Mouse (Mus musculus) CH12.LX (cell line): ENCODE results near the gene Nedd4. TPM values are rescaled to one million over a fixed set of nuclear protein-coding genes. Genes with fewer than 3 reads are reported as not detected.

Source experiments
- DNase-seq: peaks from one replicate; pipeline ENCODE4 v3.0.0-alpha.2; 2013; ENCODE audit errors: extremely low read depth
- H3K27ac ChIP-seq: 2 replicates; pipeline ENCODE4 v1.5.1; 2012; ENCODE audit warnings: low read depth, mild to moderate bottlenecking, control low read depth, moderate library complexity; ENCODE audit not compliant: insufficient read depth
- H3K27me3 ChIP-seq: replicated peaks from 2 replicates; pipeline ENCODE3; 2012; ENCODE audit warnings: inconsistent platforms
- H3K36me3 ChIP-seq, 2 experiments: replicated peaks in 1 of 2; 2 replicates each; pipeline versions ENCODE3 to v1.6.1; 2012; ENCODE audit warnings: inconsistent platforms in 1 of 2, low read length in 1 of 2, mild to moderate bottlenecking in 1 of 2, mixed read lengths in 1 of 2, moderate library complexity in 1 of 2; ENCODE audit not compliant: control insufficient read depth in 1 of 2, insufficient read depth in 1 of 2
- H3K4me1 ChIP-seq, 2 experiments: 2 replicates each; pipeline ENCODE4 v1.6.1; 2012; ENCODE audit warnings: inconsistent platforms in 1 of 2, moderate library complexity in 1 of 2; ENCODE audit not compliant: insufficient read depth in 2 of 2, control insufficient read depth in 1 of 2
- H3K4me2 ChIP-seq: 2 replicates; pipeline ENCODE4 v1.6.1; 2012; ENCODE audit warnings: low read depth, mild to moderate bottlenecking, control low read depth; ENCODE audit not compliant: poor library complexity, insufficient read depth, severe bottlenecking
- H3K4me3 ChIP-seq, 3 experiments: fragments of 150-350 bp in 1 of 3; sonication (generic) in 1 of 3; replicated peaks in 1 of 3; 2 replicates each; pipeline versions ENCODE3 to v1.5.1; 2011 to 2012; ENCODE audit warnings: low read depth in 2 of 3, low read length in 2 of 3, mild to moderate bottlenecking in 2 of 3, moderate library complexity in 2 of 3, control low read depth in 1 of 3, improper control_type of control experiment in 1 of 3, inconsistent platforms in 1 of 3, mixed read lengths in 1 of 3; ENCODE audit not compliant: poor library complexity in 1 of 3
- H3K79me2 ChIP-seq: replicated peaks from 2 replicates; pipeline ENCODE4 v1.6.1; 2012; ENCODE audit warnings: mild to moderate bottlenecking, moderate library complexity; ENCODE audit not compliant: control insufficient read depth, poor library complexity, insufficient read depth, severe bottlenecking; ENCODE audit errors: extremely low read depth
- H3K9ac ChIP-seq: 2 replicates; pipeline ENCODE4 v1.6.1; 2012; ENCODE audit warnings: low read depth, mild to moderate bottlenecking, control low read depth, moderate library complexity; ENCODE audit not compliant: insufficient read depth
- H3K9me3 ChIP-seq: replicated peaks from 2 replicates; pipeline ENCODE3; 2012; ENCODE audit warnings: low read length, inconsistent platforms, mixed read lengths
- CTCF ChIP-seq, 2 experiments: IDR thresholded peaks in 1 of 2; conservative IDR thresholded peaks in 1 of 2; 2 replicates each; pipeline ENCODE4 v1.5.1; 2011 to 2012; ENCODE audit warnings: low read depth in 2 of 2, low read length in 2 of 2, improper control_type of control experiment in 1 of 2, inconsistent platforms in 1 of 2, mild to moderate bottlenecking in 1 of 2, moderate library complexity in 1 of 2
- E2F4 ChIP-seq: IDR thresholded peaks from 2 replicates; pipeline ENCODE4 v1.6.1; 2011; ENCODE audit warnings: low read depth, low read length, improper control_type of control experiment; ENCODE audit not compliant: insufficient replicate concordance
- ELF1 ChIP-seq: IDR thresholded peaks from 2 replicates; pipeline ENCODE4 v1.6.1; 2014; ENCODE audit warnings: low read depth, mild to moderate bottlenecking, inconsistent platforms, low read length, improper control_type of control experiment
- EP300 ChIP-seq: IDR thresholded peaks from 2 replicates; pipeline ENCODE4 v1.6.1; 2011; ENCODE audit warnings: low read length, improper control_type of control experiment
- ETS1 ChIP-seq: conservative IDR thresholded peaks from 2 replicates; pipeline ENCODE4 v1.6.1; 2012; ENCODE audit warnings: low read depth, mild to moderate bottlenecking, inconsistent platforms, low read length, improper control_type of control experiment, moderate library complexity
- HCFC1 ChIP-seq: IDR thresholded peaks from 2 replicates; pipeline ENCODE4 v1.6.1; 2012; ENCODE audit warnings: low read depth, mild to moderate bottlenecking, inconsistent platforms, low read length, improper control_type of control experiment
- IRF4 ChIP-seq: IDR thresholded peaks from 2 replicates; pipeline ENCODE4 v1.6.1; 2014; ENCODE audit warnings: low read depth, mild to moderate bottlenecking, inconsistent platforms, low read length, improper control_type of control experiment
- JUND ChIP-seq: conservative IDR thresholded peaks from 2 replicates; pipeline ENCODE4 v1.6.1; 2011; ENCODE audit warnings: low read depth, low read length, improper control_type of control experiment
- MAX ChIP-seq: IDR thresholded peaks from 2 replicates; pipeline ENCODE4 v1.6.1; 2011; ENCODE audit warnings: low read length, improper control_type of control experiment
- MAZ ChIP-seq: IDR thresholded peaks from 2 replicates; pipeline ENCODE4 v1.6.1; 2012; ENCODE audit warnings: low read depth, mild to moderate bottlenecking, inconsistent platforms, low read length, improper control_type of control experiment, moderate library complexity
- MEF2A ChIP-seq: IDR thresholded peaks from 2 replicates; pipeline ENCODE4 v1.6.1; 2014; ENCODE audit warnings: low read depth, mild to moderate bottlenecking, inconsistent platforms, low read length, improper control_type of control experiment, borderline replicate concordance
- MXI1 ChIP-seq: IDR thresholded peaks from 2 replicates; pipeline ENCODE4 v1.6.1; 2011; ENCODE audit warnings: mild to moderate bottlenecking, low read depth, low read length, improper control_type of control experiment
- NELFE ChIP-seq: IDR thresholded peaks from 2 replicates; pipeline ENCODE4 v1.6.1; 2011; ENCODE audit warnings: low read depth, low read length, improper control_type of control experiment
- NRF1 ChIP-seq: IDR thresholded peaks from 2 replicates; pipeline ENCODE4 v1.6.1; 2014; ENCODE audit warnings: low read depth, mild to moderate bottlenecking, inconsistent platforms, low read length, improper control_type of control experiment, moderate library complexity
- PAX5 ChIP-seq: IDR thresholded peaks from 2 replicates; pipeline ENCODE4 v1.6.1; 2012; ENCODE audit warnings: low read length, inconsistent platforms, mixed read lengths
- POLR2A ChIP-seq: IDR thresholded peaks from 2 replicates; pipeline ENCODE4 v1.6.1; 2011; ENCODE audit warnings: low read depth, mild to moderate bottlenecking, improper control_type of control experiment, low read length
- RCOR1 ChIP-seq: conservative IDR thresholded peaks from 2 replicates; pipeline ENCODE4 v1.6.1; 2012; ENCODE audit warnings: low read depth, mild to moderate bottlenecking, inconsistent platforms, low read length, improper control_type of control experiment
- SMC3 ChIP-seq: IDR thresholded peaks from 2 replicates; pipeline ENCODE4 v1.6.1; 2011; ENCODE audit warnings: low read depth, low read length, improper control_type of control experiment
- TBP ChIP-seq: conservative IDR thresholded peaks from 2 replicates; pipeline ENCODE4 v1.6.1; 2011; ENCODE audit warnings: low read depth, low read length, improper control_type of control experiment
- TCF12 ChIP-seq: IDR thresholded peaks from 2 replicates; pipeline ENCODE4 v1.6.1; 2014; ENCODE audit warnings: low read depth, mild to moderate bottlenecking, inconsistent platforms, low read length, improper control_type of control experiment
- UBTF ChIP-seq: IDR thresholded peaks from 2 replicates; pipeline ENCODE4 v1.6.1; 2012; ENCODE audit warnings: low read depth, mild to moderate bottlenecking, inconsistent platforms, low read length, improper control_type of control experiment, moderate library complexity
- USF2 ChIP-seq: conservative IDR thresholded peaks from 2 replicates; pipeline ENCODE4 v1.6.1; 2011; ENCODE audit warnings: low read depth, low read length, improper control_type of control experiment
- ZC3H11A ChIP-seq: IDR thresholded peaks from 2 replicates; pipeline ENCODE4 v1.6.1; 2012; ENCODE audit warnings: low read depth, mild to moderate bottlenecking, inconsistent platforms, low read length, improper control_type of control experiment
- ZKSCAN1 ChIP-seq: IDR thresholded peaks from 2 replicates; pipeline ENCODE4 v1.6.1; 2012; ENCODE audit warnings: low read depth, inconsistent platforms, low read length, improper control_type of control experiment, borderline replicate concordance
- ZMIZ1 ChIP-seq: IDR thresholded peaks from 2 replicates; pipeline ENCODE4 v1.6.1; 2012; ENCODE audit warnings: low read depth, mild to moderate bottlenecking, inconsistent platforms, low read length, improper control_type of control experiment
- ZNF384 ChIP-seq: IDR thresholded peaks from 2 replicates; pipeline ENCODE4 v1.6.1; 2012; ENCODE audit warnings: low read depth, low read length, improper control_type of control experiment, inconsistent platforms
- dilution Hi-C: fragments of 300-500 bp; cut with MboI; formaldehyde crosslinking; loops from 2 replicates; pipeline ENCODE4 v1.14.3; 2020; ENCODE audit warnings: low sequenced_read_pairs; ENCODE audit not compliant: extremely low pct_unique_long_range_greater_than_20kb, extremely low pct_ligation_motif_present
- in situ Hi-C: fragments of 300-500 bp; cut with MboI; formaldehyde crosslinking; loops from 3 replicates; pipeline ENCODE4 v1.14.3; 2019; ENCODE audit warnings: low sequenced_read_pairs, low pct_ligation_motif_present, low pct_unique_long_range_greater_than_20kb, mixed read lengths
- polyA plus RNA-seq: library from polyadenylated mRNA; unstranded; fragments of >175 nt; gene quantifications from 2 replicates; pipeline ENCODE4 v1.2.1, GENCODE M21; 2012; ENCODE audit warnings: low read depth; ENCODE audit not compliant: insufficient read length
- total RNA-seq, 2 experiments: library from RNA; depleted of rRNA; stranded (reverse); fragments of 300-350 nt in 1 of 2; fragments of >200 nt in 1 of 2; gene quantifications; 2 replicates each; pipeline ENCODE4 v1.2.3; 2012 to 2014

Nedd4 gene
- total and polyA plus RNA-seq, 3 experiments = 56.9 to 211 (median 206) TPM

- no peak for DNase-seq
- in situ Hi-C loops = no loop called here
- Histone ChIP-seq H3K27me3 (no peaks in the 10 kb centered on the region), H3K79me2 (no peaks in the 10 kb centered on the region), H3K4me2 (no peak overlapping the region), H3K4me3 (no peak overlapping the region), H3K36me3 (peaks cover 0 to 5% of the 10 kb centered on the region in 2 experiments), H3K9ac (no peak overlapping the region), H3K27ac (no peak overlapping the region), H3K9me3 (no peaks in the 10 kb centered on the region), H3K4me1 (peaks cover 0 to 4% of the 10 kb centered on the region in 2 experiments; a peak in 1 of 4 replicates)
- dilution Hi-C loops = no loop called here
- TF ChIP-seq MAX (no peak), RCOR1 (no peak), ZNF384 (no peak), PAX5 (no peak), ELF1 (no peak), ETS1 (no peak), JUND (no peak), POLR2A (no peak), ZC3H11A (no peak), E2F4 (no peak), HCFC1 (no peak), SMC3 (no peak), MEF2A (no peak), TBP (no peak)
These were observed 33.6 kb upstream of the Nedd4 start for GRCm38 (mm10) chr9:72628591-72628990.

DNA sequence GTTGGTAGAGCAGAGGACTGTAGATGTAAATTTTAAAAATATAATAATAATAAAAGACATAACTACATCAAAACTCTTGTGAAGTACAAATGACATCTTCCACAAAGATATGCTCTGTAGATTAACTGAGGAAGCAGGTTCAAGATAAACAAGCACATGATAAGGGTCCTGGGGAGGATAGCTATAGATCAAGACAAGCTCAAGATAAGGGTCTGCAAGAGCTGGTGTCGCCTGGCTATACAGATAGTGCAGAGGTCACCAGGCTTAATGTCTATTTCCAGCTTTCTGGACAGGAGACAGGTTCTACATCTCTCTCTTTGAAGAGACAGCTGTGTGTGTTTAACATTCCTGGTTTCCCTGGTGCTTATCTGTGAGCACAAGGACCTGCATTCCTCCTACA, 29.9 kb upstream of the Nedd4 start:
- Histone ChIP-seq H3K9ac (no peak overlapping the region), H3K4me1 (peaks cover 0 to 14% of the 10 kb centered on the region in 2 experiments; a peak in 1 of 4 replicates), H3K27ac (no peak overlapping the region), H3K36me3 (no peaks in the 10 kb centered on the region), H3K4me3 (no peak overlapping the region), H3K27me3 (no peaks in the 10 kb centered on the region), H3K9me3 (no peaks in the 10 kb centered on the region), H3K4me2 (no peak overlapping the region), H3K79me2 (no peaks in the 10 kb centered on the region)
- DNase-seq = no peak
- no peak for TF ChIP-seq PAX5
- no peak for TF ChIP-seq ZMIZ1
- no peak for TF ChIP-seq MXI1
- TF ChIP-seq HCFC1 = no peak
- TF ChIP-seq TCF12 = no peak
- no peak for TF ChIP-seq UBTF
- TF ChIP-seq IRF4 = no peak
- no peak for TF ChIP-seq ZNF384
- TF ChIP-seq TBP = no peak
- TF ChIP-seq MEF2A = no peak
- no peak for TF ChIP-seq CTCF (conservative IDR thresholded peaks at IDR 0.05 in 1 of 2, IDR thresholded peaks at IDR 0.05 in 1 of 2; ENCODE audit: low read depth in 2 of 2, low read length in 2 of 2)
- TF ChIP-seq ETS1 = no peak
- no peak for TF ChIP-seq USF2
- no peak for TF ChIP-seq ZC3H11A
- no peak for TF ChIP-seq POLR2A
- TF ChIP-seq NRF1 = no peak
- TF ChIP-seq EP300 = no peak
- TF ChIP-seq ZKSCAN1 = no peak
- TF ChIP-seq NELFE = no peak
- no peak for TF ChIP-seq MAZ
- dilution Hi-C loops = no loop called here
- in situ Hi-C loops = no loop called here
